Mouse (Mus musculus): ENCODE results near the gene Zcchc17. TPM values are rescaled to one million over a fixed set of nuclear protein-coding genes. Genes with fewer than 3 reads are reported as not detected.

The Zcchc17 gene
- polyA plus RNA-seq, 1 experiment, result 89.6 TPM

DNA sequence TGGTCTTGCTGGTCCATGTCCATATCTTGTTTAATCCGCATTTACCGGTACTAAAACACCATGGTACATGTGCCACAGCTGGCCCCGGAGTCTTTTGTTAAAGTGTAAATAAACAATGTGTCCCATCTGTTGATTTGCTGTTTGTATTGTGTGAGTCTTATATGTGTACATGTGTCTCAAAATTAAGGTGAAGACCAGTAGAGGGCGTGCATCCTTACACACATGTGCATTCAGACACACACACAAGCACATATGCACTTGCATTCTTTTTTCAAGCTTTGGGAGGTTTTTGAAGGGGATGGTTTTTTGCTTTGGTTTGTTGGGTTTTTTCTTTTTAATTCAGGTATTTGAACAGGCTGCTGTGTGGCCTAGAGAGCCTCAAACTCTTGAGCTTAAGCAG is 16.9 kb upstream of the Zcchc17 start:
- Histone ChIP-seq H3K4me1 (ENCODE audit: control insufficient read depth, insufficient read depth, low read length) (no peaks in the 10 kb centered on the region; the same call in 1 of the 2 replicates), H3K27me3 (ENCODE audit: control insufficient read depth, insufficient read depth, low read length) (no peaks in the 10 kb centered on the region), H3K4me3 (replicated peaks; ENCODE audit: insufficient read depth, low read depth, low read length) (no peak overlapping the region), H3K27ac (ENCODE audit: insufficient read depth, low read length) (no peak overlapping the region)
- WGBS, result 87% methylated on average over 4 of the region's 4 CpGs
- DNase-seq, result no peak
- TF ChIP-seq POLR2A (IDR thresholded peaks at IDR 0.05; ENCODE audit: borderline replicate concordance, insufficient read depth, low read length) (no peak), CTCF (IDR thresholded peaks at IDR 0.05; ENCODE audit: borderline replicate concordance, insufficient read depth, low read depth, low read length) (peak; percentile 29; the same call in 1 of the 2 replicates)

DNA sequence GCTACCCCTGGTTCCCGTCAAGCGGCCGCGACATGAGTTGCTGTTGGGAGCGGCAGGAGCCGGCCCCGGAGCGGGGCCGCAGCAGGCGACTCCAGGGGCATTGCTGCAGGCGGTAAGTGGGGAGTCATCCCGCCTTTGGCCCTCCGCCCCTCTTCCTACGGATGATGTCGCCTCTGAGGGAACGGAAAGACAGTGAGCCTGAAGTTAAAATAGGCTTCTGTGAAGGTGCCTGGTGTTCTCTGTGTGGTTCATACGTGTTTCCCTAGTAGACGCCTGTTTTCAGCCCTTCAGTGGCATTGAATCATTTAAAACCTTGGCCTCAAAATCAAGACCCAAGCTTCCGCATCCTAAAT is 471 bp upstream of the Zcchc17 start:
- H3K27ac ChIP-seq (ENCODE audit: insufficient read depth, low read length), result no peak overlapping the region; the same call in 1 of the 2 replicates
- WGBS, result under 1% methylated on average over 19 of the region's 19 CpGs
- no peak for DNase-seq
- peak overlapping the region; percentile 76 for H3K4me3 ChIP-seq (replicated peaks; ENCODE audit: insufficient read depth, low read depth, low read length)
- TF ChIP-seq POLR2A (IDR thresholded peaks at IDR 0.05; ENCODE audit: borderline replicate concordance, insufficient read depth, low read length) (no peak), CTCF (IDR thresholded peaks at IDR 0.05; ENCODE audit: borderline replicate concordance, insufficient read depth, low read depth, low read length) (no peak)
- H3K27me3 ChIP-seq (ENCODE audit: control insufficient read depth, insufficient read depth, low read length), result no peaks in the 10 kb centered on the region
- H3K4me1 ChIP-seq (ENCODE audit: control insufficient read depth, insufficient read depth, low read length), result peaks cover 7% of the 10 kb centered on the region

DNA sequence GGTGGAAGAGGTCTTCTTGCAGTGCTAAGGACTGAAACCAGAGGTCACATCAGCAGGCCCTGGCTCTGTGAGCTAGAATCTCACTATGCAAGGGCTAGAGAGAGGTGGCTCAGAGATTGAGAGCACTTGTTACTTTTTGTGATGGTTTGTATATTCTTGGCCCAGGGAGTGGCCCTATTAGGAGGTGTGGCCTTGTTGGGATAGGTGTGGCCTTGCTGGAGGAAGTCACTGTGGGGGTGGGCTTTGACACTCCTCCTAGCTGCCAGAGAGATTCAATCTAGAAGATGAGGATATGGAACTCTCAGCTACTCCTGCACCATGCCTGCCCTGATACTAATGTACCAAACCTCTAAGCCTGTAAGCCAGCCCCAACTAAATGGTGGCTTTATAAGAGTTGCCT is 1.8 kb downstream of the Zcchc17 start:
- peaks cover 7% of the 10 kb centered on the region for H3K4me1 ChIP-seq (ENCODE audit: control insufficient read depth, insufficient read depth, low read length)
- H3K4me3 ChIP-seq (replicated peaks; ENCODE audit: insufficient read depth, low read depth, low read length), result no peak overlapping the region
- TF ChIP-seq CTCF (IDR thresholded peaks at IDR 0.05; ENCODE audit: borderline replicate concordance, insufficient read depth, low read depth, low read length), result no peak
- no peak for TF ChIP-seq POLR2A (IDR thresholded peaks at IDR 0.05; ENCODE audit: borderline replicate concordance, insufficient read depth, low read length)
- no peak overlapping the region for H3K27ac ChIP-seq (ENCODE audit: insufficient read depth, low read length)
- no peaks in the 10 kb centered on the region for H3K27me3 ChIP-seq (ENCODE audit: control insufficient read depth, insufficient read depth, low read length)
- DNase-seq, result no peak

DNA sequence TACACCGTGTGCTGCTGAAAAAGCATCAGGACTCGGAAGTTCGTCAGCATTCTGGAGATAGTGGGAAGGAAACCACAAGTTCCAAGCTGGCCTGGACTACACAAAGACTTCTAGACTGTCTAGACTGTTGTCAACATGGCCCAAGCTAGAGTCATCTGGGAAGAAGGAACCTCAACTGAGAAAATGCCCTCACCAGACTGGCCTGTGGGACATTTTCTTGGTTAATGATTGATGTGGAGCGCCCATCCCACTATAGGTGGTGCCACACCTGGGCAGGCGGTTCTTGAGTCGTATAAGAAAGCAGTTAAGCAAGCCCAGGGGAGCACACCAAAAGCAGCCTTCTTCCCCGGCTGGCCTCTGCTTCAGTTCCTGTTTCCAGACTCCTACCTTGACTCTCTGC is 7.2 kb downstream of the Zcchc17 start:
- Histone ChIP-seq H3K4me1 (ENCODE audit: control insufficient read depth, insufficient read depth, low read length) (no peaks in the 10 kb centered on the region), H3K27me3 (ENCODE audit: control insufficient read depth, insufficient read depth, low read length) (no peaks in the 10 kb centered on the region), H3K4me3 (replicated peaks; ENCODE audit: insufficient read depth, low read depth, low read length) (no peak overlapping the region), H3K27ac (ENCODE audit: insufficient read depth, low read length) (no peak overlapping the region)
- no peak for DNase-seq
- 92% methylated on average over 7 of the region's 7 CpGs for WGBS
- TF ChIP-seq POLR2A (IDR thresholded peaks at IDR 0.05; ENCODE audit: borderline replicate concordance, insufficient read depth, low read length) (no peak), CTCF (IDR thresholded peaks at IDR 0.05; ENCODE audit: borderline replicate concordance, insufficient read depth, low read depth, low read length) (no peak)

DNA sequence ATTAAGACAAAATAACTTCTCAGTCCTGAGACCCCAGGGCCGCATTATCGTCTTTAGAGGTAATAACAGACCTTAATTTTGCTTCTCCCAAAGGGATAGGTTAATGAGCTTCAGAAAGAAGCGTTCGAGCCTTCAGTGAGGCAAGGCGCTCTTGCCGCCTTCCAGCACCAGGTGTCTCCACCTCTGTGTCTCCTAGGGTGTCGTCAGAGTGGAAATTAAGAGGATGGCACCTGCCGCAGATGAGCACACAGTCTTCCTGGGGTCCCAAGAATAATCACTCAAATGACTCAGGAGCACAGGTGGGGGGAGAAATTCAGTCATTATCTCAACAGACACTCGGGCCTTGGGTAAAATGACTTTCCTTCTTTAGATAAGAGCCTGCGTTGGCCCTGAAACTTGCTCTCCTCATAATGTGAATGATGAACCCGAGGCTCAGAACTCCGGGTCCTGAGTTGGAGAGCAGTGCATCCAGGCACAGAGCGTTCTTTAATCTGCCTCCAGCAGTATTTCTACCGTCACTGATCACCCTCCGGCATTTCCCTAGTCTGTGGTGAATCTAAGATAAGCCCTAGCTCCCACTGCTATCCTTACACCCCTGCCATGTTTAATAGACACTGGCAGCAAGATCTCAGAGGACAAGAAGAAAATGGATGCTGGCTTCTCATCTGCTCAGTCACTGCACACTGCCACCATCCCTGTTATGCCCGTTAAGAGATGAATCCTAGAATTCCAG is 8.9 kb downstream of the Zcchc17 start:
- H3K4me1 ChIP-seq (ENCODE audit: control insufficient read depth, insufficient read depth, low read length), result no peaks in the 10 kb centered on the region
- TF ChIP-seq POLR2A (IDR thresholded peaks at IDR 0.05; ENCODE audit: borderline replicate concordance, insufficient read depth, low read length) (no peak), CTCF (IDR thresholded peaks at IDR 0.05; ENCODE audit: borderline replicate concordance, insufficient read depth, low read depth, low read length) (peak; percentile 15; the same call in 1 of the 2 replicates)
- no peak for DNase-seq
- H3K27ac ChIP-seq (ENCODE audit: insufficient read depth, low read length), result no peak overlapping the region
- no peak overlapping the region for H3K4me3 ChIP-seq (replicated peaks; ENCODE audit: insufficient read depth, low read depth, low read length)
- H3K27me3 ChIP-seq (ENCODE audit: control insufficient read depth, insufficient read depth, low read length), result no peaks in the 10 kb centered on the region
- 90% methylated on average over 16 of the region's 16 CpGs for WGBS

DNA sequence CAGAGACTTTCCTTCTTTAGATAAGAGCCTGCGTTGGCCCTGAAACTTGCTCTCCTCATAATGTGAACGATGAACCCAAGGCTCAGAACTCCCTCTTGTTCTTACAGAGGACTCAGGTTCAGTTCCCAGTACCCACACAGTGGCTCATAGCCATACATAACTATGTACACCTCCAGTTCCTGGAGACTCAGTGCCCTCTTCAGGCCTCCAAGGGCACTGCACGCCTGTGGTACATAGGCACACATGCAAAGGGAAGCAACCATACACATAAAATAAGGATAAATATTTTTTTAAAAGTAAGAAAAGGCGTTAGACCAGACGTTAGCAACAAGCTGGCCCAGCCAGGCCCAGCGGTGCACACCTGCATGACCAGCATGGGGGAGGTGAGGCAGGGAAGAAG is 10.1 kb downstream of the Zcchc17 start:
- TF ChIP-seq POLR2A (IDR thresholded peaks at IDR 0.05; ENCODE audit: borderline replicate concordance, insufficient read depth, low read length) (no peak), CTCF (IDR thresholded peaks at IDR 0.05; ENCODE audit: borderline replicate concordance, insufficient read depth, low read depth, low read length) (peak; percentile 42; the same call in 1 of the 2 replicates)
- DNase-seq, result no peak
- 96% methylated on average over 6 of the region's 6 CpGs for WGBS
- H3K4me3 ChIP-seq (replicated peaks; ENCODE audit: insufficient read depth, low read depth, low read length), result no peak overlapping the region
- no peak overlapping the region for H3K27ac ChIP-seq (ENCODE audit: insufficient read depth, low read length)
- no peaks in the 10 kb centered on the region for H3K4me1 ChIP-seq (ENCODE audit: control insufficient read depth, insufficient read depth, low read length)
- H3K27me3 ChIP-seq (ENCODE audit: control insufficient read depth, insufficient read depth, low read length), result no peaks in the 10 kb centered on the region

DNA sequence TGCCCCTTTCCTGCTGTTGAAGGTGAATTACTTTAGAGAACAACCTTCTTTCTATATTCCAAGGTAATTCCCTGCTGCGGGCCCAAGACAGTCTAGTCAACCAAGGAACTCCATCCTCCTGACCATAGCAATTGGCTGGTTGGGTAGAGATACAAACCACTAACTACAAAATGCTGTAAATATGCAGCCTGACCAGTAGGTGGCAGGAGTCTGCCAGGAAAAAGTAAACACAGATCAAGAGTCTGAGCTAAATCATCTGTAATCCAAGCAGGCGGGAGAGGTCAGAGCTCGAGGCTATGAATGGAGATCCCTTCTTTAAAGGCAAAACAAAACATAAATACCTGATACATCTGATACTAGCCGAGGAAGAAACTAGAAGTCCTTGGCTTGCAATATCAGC is 18.1 kb downstream of the Zcchc17 start:
- no peak overlapping the region for H3K27ac ChIP-seq (ENCODE audit: insufficient read depth, low read length)
- H3K4me1 ChIP-seq (ENCODE audit: control insufficient read depth, insufficient read depth, low read length), result 0 out of 2 replicates have a peak, but pooled peaks cover 2% of the 10 kb centered on the region
- TF ChIP-seq CTCF (IDR thresholded peaks at IDR 0.05; ENCODE audit: borderline replicate concordance, insufficient read depth, low read depth, low read length) (peak; percentile 57; the same call in 1 of the 2 replicates), POLR2A (IDR thresholded peaks at IDR 0.05; ENCODE audit: borderline replicate concordance, insufficient read depth, low read length) (no peak)
- no peak overlapping the region for H3K4me3 ChIP-seq (replicated peaks; ENCODE audit: insufficient read depth, low read depth, low read length)
- H3K27me3 ChIP-seq (ENCODE audit: control insufficient read depth, insufficient read depth, low read length), result no peaks in the 10 kb centered on the region
- DNase-seq, result peak; percentile 64 to 69
- 19% methylated on average over 4 of the region's 4 CpGs for WGBS

DNA sequence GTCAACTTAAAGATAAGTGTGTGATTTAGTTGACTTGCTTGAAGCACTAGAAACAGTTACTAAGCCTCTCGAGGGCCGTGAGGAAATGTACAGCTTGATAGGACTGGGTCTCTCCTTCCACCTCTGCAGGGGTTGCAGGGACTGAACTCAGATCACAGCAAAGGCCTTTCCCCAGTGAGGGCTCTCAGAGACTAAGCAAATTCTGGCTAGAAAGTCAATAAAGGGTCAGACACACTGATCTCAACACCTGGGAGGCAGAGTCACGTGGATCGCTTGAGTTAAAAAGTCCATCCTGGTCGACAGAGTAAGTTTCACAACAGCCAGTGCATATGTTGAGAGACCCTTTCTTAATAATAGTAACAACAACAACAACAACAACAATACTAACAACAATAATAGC is 23.9 kb downstream of the Zcchc17 start:
- Histone ChIP-seq H3K4me1 (ENCODE audit: control insufficient read depth, insufficient read depth, low read length) (no peaks in the 10 kb centered on the region), H3K27ac (ENCODE audit: insufficient read depth, low read length) (no peak overlapping the region), H3K4me3 (replicated peaks; ENCODE audit: insufficient read depth, low read depth, low read length) (no peak overlapping the region), H3K27me3 (ENCODE audit: control insufficient read depth, insufficient read depth, low read length) (no peaks in the 10 kb centered on the region)
- TF ChIP-seq POLR2A (IDR thresholded peaks at IDR 0.05; ENCODE audit: borderline replicate concordance, insufficient read depth, low read length) (no peak), CTCF (IDR thresholded peaks at IDR 0.05; ENCODE audit: borderline replicate concordance, insufficient read depth, low read depth, low read length) (no peak)
- DNase-seq, result no peak
- 93% methylated on average over 5 of the region's 5 CpGs for WGBS

Measured in cerebellum, adult 2 months (tissue).